Mouse (Mus musculus) MEL (cell line): ENCODE data around the gene Unc5cl. TPM values are rescaled to one million over a fixed set of nuclear protein-coding genes. Genes with fewer than 3 reads are reported as not detected.

Source experiments
- DNase-seq: peaks from one replicate; pipeline ENCODE4 v3.0.0; 2011; ENCODE audit warnings: low read depth, low spot score
- H3K27ac ChIP-seq: 2 replicates; pipeline ENCODE4 v1.5.1; 2012; ENCODE audit warnings: low read depth, mild to moderate bottlenecking, control low read depth, low read length, moderate library complexity; ENCODE audit not compliant: control insufficient read depth
- H3K27me3 ChIP-seq, 2 experiments: fragments of 150-350 bp in 1 of 2; sonication (generic) in 1 of 2; 2 replicates each; pipeline ENCODE4 v1.6.1; 2012; ENCODE audit warnings: low read length in 2 of 2, mild to moderate bottlenecking in 2 of 2, improper control_type of control experiment in 1 of 2, moderate library complexity in 1 of 2; ENCODE audit not compliant: insufficient read depth in 2 of 2, control insufficient read depth in 1 of 2
- H3K36me3 ChIP-seq, 2 experiments: 2 replicates each; pipeline ENCODE4 v1.6.1; 2012 to 2014; ENCODE audit warnings: low read length in 2 of 2, improper control_type of control experiment in 1 of 2, inconsistent platforms in 1 of 2, mild to moderate bottlenecking in 1 of 2; ENCODE audit not compliant: insufficient read depth in 2 of 2, control insufficient read depth in 1 of 2
- H3K4me1 ChIP-seq, 2 experiments: fragments of 150-350 bp in 1 of 2; sonication (generic) in 1 of 2; 2 replicates each; pipeline ENCODE4 v1.6.1; 2012; ENCODE audit warnings: low read length in 2 of 2, improper control_type of control experiment in 1 of 2, mild to moderate bottlenecking in 1 of 2; ENCODE audit not compliant: insufficient read depth in 2 of 2, control insufficient read depth in 1 of 2
- H3K4me3 ChIP-seq, 2 experiments: fragments of 150-350 bp in 1 of 2; sonication (generic) in 1 of 2; 2 replicates each; pipeline ENCODE4 v1.5.1; 2012; ENCODE audit warnings: low read depth in 2 of 2, low read length in 2 of 2, mild to moderate bottlenecking in 2 of 2, moderate library complexity in 2 of 2, control low read depth in 1 of 2, improper control_type of control experiment in 1 of 2; ENCODE audit not compliant: control insufficient read depth in 1 of 2, insufficient read depth in 1 of 2
- H3K79me2 ChIP-seq: 2 replicates; pipeline ENCODE4 v1.6.1; 2012; ENCODE audit warnings: mild to moderate bottlenecking, low read length, moderate library complexity; ENCODE audit not compliant: control insufficient read depth, poor library complexity, insufficient read depth
- H3K9ac ChIP-seq: 2 replicates; pipeline ENCODE4 v1.6.1; 2012; ENCODE audit warnings: low read depth, mild to moderate bottlenecking, control low read depth, low read length, moderate library complexity; ENCODE audit not compliant: control insufficient read depth, poor library complexity, severe bottlenecking
- H3K9me3 ChIP-seq: fragments of 150-350 bp; sonication (generic); replicated peaks from 2 replicates; pipeline ENCODE4 v1.6.1; 2012; ENCODE audit warnings: mild to moderate bottlenecking, low read length, improper control_type of control experiment, moderate library complexity; ENCODE audit not compliant: insufficient read depth
- BHLHE40 ChIP-seq: IDR thresholded peaks from 2 replicates; pipeline ENCODE4 v1.6.1; 2012; ENCODE audit warnings: low read depth, mild to moderate bottlenecking, inconsistent platforms, low read length, improper control_type of control experiment, borderline replicate concordance
- CHD1 ChIP-seq: IDR thresholded peaks from 2 replicates; pipeline ENCODE4 v1.6.1; 2012; ENCODE audit warnings: low read depth, mild to moderate bottlenecking, inconsistent platforms, low read length, improper control_type of control experiment
- CHD2 ChIP-seq: IDR thresholded peaks from 2 replicates; pipeline ENCODE4 v1.6.1; 2011; ENCODE audit warnings: low read length, improper control_type of control experiment
- CTCF ChIP-seq, 3 experiments: IDR thresholded peaks in 2 of 3; conservative IDR thresholded peaks in 1 of 3; 2 replicates each; pipeline ENCODE4 v1.5.1; 2011 to 2012; ENCODE audit warnings: low read length in 3 of 3, low read depth in 2 of 3, mild to moderate bottlenecking in 2 of 3, improper control_type of control experiment in 1 of 3, inconsistent platforms in 1 of 3, mixed read lengths in 1 of 3, moderate library complexity in 1 of 3; ENCODE audit not compliant: control insufficient read depth in 1 of 3, insufficient read depth in 1 of 3, poor library complexity in 1 of 3, severe bottlenecking in 1 of 3
- E2F4 ChIP-seq: IDR thresholded peaks from 2 replicates; pipeline ENCODE4 v1.6.1; 2011; ENCODE audit warnings: low read depth, low read length, improper control_type of control experiment, borderline replicate concordance
- ELF1 ChIP-seq: IDR thresholded peaks from 2 replicates; pipeline ENCODE4 v1.6.1; 2014; ENCODE audit warnings: low read depth, mild to moderate bottlenecking, inconsistent platforms, low read length, improper control_type of control experiment, moderate library complexity
- EP300 ChIP-seq, 2 experiments: IDR thresholded peaks; 2 replicates each; pipeline ENCODE4 v1.6.1; 2011; ENCODE audit warnings: improper control_type of control experiment in 2 of 2, low read length in 2 of 2, low read depth in 1 of 2, mild to moderate bottlenecking in 1 of 2
- GABPA ChIP-seq: IDR thresholded peaks from 2 replicates; pipeline ENCODE4 v1.6.1; 2012; ENCODE audit warnings: low read depth, mild to moderate bottlenecking, inconsistent platforms, low read length, improper control_type of control experiment, moderate library complexity
- GATA1 ChIP-seq: IDR thresholded peaks from 2 replicates; pipeline ENCODE4 v1.6.1; 2011; ENCODE audit warnings: low read depth, low read length, improper control_type of control experiment
- HCFC1 ChIP-seq: IDR thresholded peaks from 2 replicates; pipeline ENCODE4 v1.6.1; 2012; ENCODE audit warnings: low read depth, mild to moderate bottlenecking, inconsistent platforms, low read length, improper control_type of control experiment, moderate library complexity
- KAT2A ChIP-seq: conservative IDR thresholded peaks from 2 replicates; pipeline ENCODE4 v1.6.1; 2012; ENCODE audit warnings: low read depth, low read length, improper control_type of control experiment, inconsistent platforms
- MAFK ChIP-seq: IDR thresholded peaks from 2 replicates; pipeline ENCODE4 v1.6.1; 2011; ENCODE audit warnings: low read depth, mild to moderate bottlenecking, low read length, improper control_type of control experiment, borderline replicate concordance
- MAX ChIP-seq: IDR thresholded peaks from 2 replicates; pipeline ENCODE4 v1.6.1; 2011; ENCODE audit warnings: low read length, improper control_type of control experiment
- MAZ ChIP-seq: IDR thresholded peaks from 2 replicates; pipeline ENCODE4 v1.6.1; 2012; ENCODE audit warnings: low read depth, mild to moderate bottlenecking, inconsistent platforms, low read length, improper control_type of control experiment
- MEF2A ChIP-seq: IDR thresholded peaks from 2 replicates; pipeline ENCODE4 v1.6.1; 2014; ENCODE audit warnings: low read depth, mild to moderate bottlenecking, inconsistent platforms, low read length, improper control_type of control experiment; ENCODE audit not compliant: poor library complexity, insufficient replicate concordance, severe bottlenecking; ENCODE audit errors: extremely low read depth
- MXI1 ChIP-seq: IDR thresholded peaks from 2 replicates; pipeline ENCODE4 v1.6.1; 2011; ENCODE audit warnings: mild to moderate bottlenecking, low read depth, low read length, improper control_type of control experiment
- MYB ChIP-seq: IDR thresholded peaks from 2 replicates; pipeline ENCODE4 v1.6.1; 2011; ENCODE audit warnings: mild to moderate bottlenecking, low read depth, low read length, improper control_type of control experiment
- MYC ChIP-seq: IDR thresholded peaks from 2 replicates; pipeline ENCODE4 v1.6.1; 2011; ENCODE audit warnings: low read depth, mild to moderate bottlenecking, low read length, improper control_type of control experiment, moderate library complexity
- NELFE ChIP-seq: IDR thresholded peaks from 2 replicates; pipeline ENCODE4 v1.6.1; 2011; ENCODE audit warnings: low read depth, low read length, improper control_type of control experiment
- NRF1 ChIP-seq: IDR thresholded peaks from 2 replicates; pipeline ENCODE4 v1.6.1; 2014; ENCODE audit warnings: low read depth, mild to moderate bottlenecking, inconsistent platforms, low read length, improper control_type of control experiment, moderate library complexity; ENCODE audit not compliant: poor library complexity, insufficient read depth, severe bottlenecking
- POLR2A ChIP-seq, 2 experiments: IDR thresholded peaks; 2 replicates each; pipeline ENCODE4 v1.6.1; 2011 to 2012; ENCODE audit warnings: low read length in 2 of 2, mild to moderate bottlenecking in 2 of 2, control low read depth in 1 of 2, improper control_type of control experiment in 1 of 2, low read depth in 1 of 2, moderate library complexity in 1 of 2; ENCODE audit not compliant: control insufficient read depth in 1 of 2, insufficient read depth in 1 of 2, poor library complexity in 1 of 2
- POLR2AphosphoS2 ChIP-seq: IDR thresholded peaks from 2 replicates; pipeline ENCODE4 v1.6.1; 2011; ENCODE audit warnings: low read length, improper control_type of control experiment
- POLR2AphosphoS5 ChIP-seq: IDR thresholded peaks from 2 replicates; pipeline ENCODE4 v1.6.1; 2012; ENCODE audit warnings: low read depth, borderline replicate concordance, mild to moderate bottlenecking, inconsistent platforms, low read length, moderate library complexity, mixed read lengths
- RAD21 ChIP-seq: IDR thresholded peaks from 2 replicates; pipeline ENCODE4 v1.6.1; 2011; ENCODE audit warnings: mild to moderate bottlenecking, low read depth, low read length, improper control_type of control experiment
- RCOR1 ChIP-seq: IDR thresholded peaks from 2 replicates; pipeline ENCODE4 v1.6.1; 2012; ENCODE audit warnings: low read depth, mild to moderate bottlenecking, inconsistent platforms, low read length, improper control_type of control experiment
- SIN3A ChIP-seq: IDR thresholded peaks from 2 replicates; pipeline ENCODE4 v1.6.1; 2012; ENCODE audit warnings: low read length, improper control_type of control experiment, inconsistent platforms
- SMC3 ChIP-seq: IDR thresholded peaks from 2 replicates; pipeline ENCODE4 v1.6.1; 2011; ENCODE audit warnings: low read depth, low read length, improper control_type of control experiment
- TAL1 ChIP-seq: IDR thresholded peaks from 2 replicates; pipeline ENCODE4 v1.6.1; 2012; ENCODE audit warnings: mild to moderate bottlenecking, inconsistent platforms, low read length, moderate library complexity, mixed read lengths
- TBP ChIP-seq: IDR thresholded peaks from 2 replicates; pipeline ENCODE4 v1.8.0; 2011; ENCODE audit warnings: low read depth, low read length, improper control_type of control experiment
- TCF12 ChIP-seq: IDR thresholded peaks from 2 replicates; pipeline ENCODE4 v1.6.1; 2014; ENCODE audit warnings: low read depth, mild to moderate bottlenecking, inconsistent platforms, low read length, improper control_type of control experiment, moderate library complexity
- UBTF ChIP-seq: IDR thresholded peaks from 2 replicates; pipeline ENCODE4 v1.6.1; 2012; ENCODE audit warnings: low read depth, mild to moderate bottlenecking, inconsistent platforms, low read length, improper control_type of control experiment, moderate library complexity, borderline replicate concordance; ENCODE audit not compliant: insufficient read depth
- USF1 ChIP-seq: IDR thresholded peaks from 2 replicates; pipeline ENCODE4 v1.6.1; 2014; ENCODE audit warnings: low read depth, mild to moderate bottlenecking, inconsistent platforms, low read length, improper control_type of control experiment, moderate library complexity
- USF2 ChIP-seq, 2 experiments: IDR thresholded peaks; 2 replicates each; pipeline ENCODE4 v1.6.1; 2011 to 2012; ENCODE audit warnings: improper control_type of control experiment in 2 of 2, low read length in 2 of 2, borderline replicate concordance in 1 of 2, inconsistent platforms in 1 of 2, low read depth in 1 of 2, mild to moderate bottlenecking in 1 of 2; ENCODE audit not compliant: insufficient read depth in 1 of 2
- ZC3H11A ChIP-seq: IDR thresholded peaks from 2 replicates; pipeline ENCODE4 v1.6.1; 2012; ENCODE audit warnings: low read depth, mild to moderate bottlenecking, inconsistent platforms, low read length, improper control_type of control experiment
- ZMIZ1 ChIP-seq: IDR thresholded peaks from 2 replicates; pipeline ENCODE4 v1.6.1; 2012; ENCODE audit warnings: low read depth, mild to moderate bottlenecking, inconsistent platforms, low read length, improper control_type of control experiment, moderate library complexity
- ZNF384 ChIP-seq: IDR thresholded peaks from 2 replicates; pipeline ENCODE4 v1.6.1; 2012; ENCODE audit warnings: low read depth, mild to moderate bottlenecking, inconsistent platforms, low read length, improper control_type of control experiment
- polyA plus RNA-seq, 2 experiments: library from polyadenylated mRNA; stranded (reverse) in 1 of 2; unstranded in 1 of 2; fragments of >175 nt in 1 of 2; fragments of >200 nt in 1 of 2; gene quantifications; 2 replicates each; pipeline versions ENCODE4 v1.2.1 to v1.2.4; 2012; ENCODE audit warnings: low replicate concordance in 2 of 2, low read depth in 1 of 2; ENCODE audit not compliant: insufficient read length in 2 of 2, insufficient read depth in 1 of 2, missing spikeins in 1 of 2
- total RNA-seq: library from RNA; depleted of rRNA; stranded (reverse); fragments of 300-350 nt; gene quantifications from 2 replicates; pipeline ENCODE4 v1.2.3, GENCODE M21; 2012

Gene Unc5cl
- total and polyA plus RNA-seq, 3 experiments, result 4.7 to 7.7 TPM; not detected in 1

GRCm38 (mm10) chr17:48450666-48451352, 3.9 kb upstream of the Unc5cl start:
- DNase-seq, result peak; percentile 76
- Histone ChIP-seq H3K36me3 (peaks cover 0 to 18% of the 10 kb centered on the region in 2 experiments; a peak in 2 of 4 replicates), H3K27ac (peak overlapping the region; percentile 90), H3K4me3 (peak overlapping the region; percentile 69 to 71), H3K79me2 (no peaks in the 10 kb centered on the region; the same call in none of the 2 replicates), H3K4me1 (peaks cover 2 to 35% of the 10 kb centered on the region in 2 experiments; a peak in 3 of 4 replicates), H3K9ac (peak overlapping the region; percentile 67), H3K9me3 (no peaks in the 10 kb centered on the region), H3K27me3 (no peaks in the 10 kb centered on the region)
- no peak; the same call in 1 of the 2 replicates for TF ChIP-seq POLR2AphosphoS2
- no peak for TF ChIP-seq NRF1
- TF ChIP-seq ZNF384, result peak; percentile 84
- peak; percentile 77 for TF ChIP-seq MYB
- TF ChIP-seq USF1, result no peak; the same call in 1 of the 2 replicates
- no peak for TF ChIP-seq CHD1
- TF ChIP-seq ZMIZ1, result no peak
- TF ChIP-seq MAZ, result no peak
- TF ChIP-seq USF2 (IDR thresholded peaks at IDR 0.05; ENCODE audit: borderline replicate concordance in 1 of 2, insufficient read depth in 1 of 2, low read depth in 1 of 2, low read length in 2 of 2), result no peak
- TF ChIP-seq RCOR1, result no peak; the same call in 1 of the 2 replicates
- no peak for TF ChIP-seq MAFK
- no peak; the same call in none of the 2 replicates for TF ChIP-seq HCFC1
- TF ChIP-seq MYC, result peak; percentile 60; the same call in 1 of the 2 replicates
- TF ChIP-seq UBTF, result no peak
- TF ChIP-seq MAX, result 0 out of 2 replicates have a peak, but pooled peaks have one; percentile 38
- TF ChIP-seq BHLHE40, result no peak
- TF ChIP-seq MEF2A, result no peak
- TF ChIP-seq RAD21, result no peak
- no peak for TF ChIP-seq ELF1
- peak; percentile 86 for TF ChIP-seq TAL1
- TF ChIP-seq POLR2A (IDR thresholded peaks at IDR 0.05; ENCODE audit: control insufficient read depth in 1 of 2, insufficient read depth in 1 of 2, low read depth in 1 of 2, low read length in 2 of 2, poor library complexity in 1 of 2), result peak in 1 of 2 experiments; percentile 43; a peak in 1 of 4 replicates
- TF ChIP-seq TBP, result no peak
- TF ChIP-seq TCF12, result peak; percentile 83
- TF ChIP-seq POLR2AphosphoS5, result no peak
- TF ChIP-seq CTCF (IDR thresholded peaks at IDR 0.05 in 2 of 3, conservative IDR thresholded peaks at IDR 0.05 in 1 of 3; ENCODE audit: control insufficient read depth in 1 of 3, insufficient read depth in 1 of 3, low read depth in 2 of 3, low read length in 3 of 3, poor library complexity in 1 of 3, severe bottlenecking in 1 of 3), result no peak
- TF ChIP-seq E2F4, result no peak
- TF ChIP-seq MXI1, result peak; percentile 65; the same call in 1 of the 2 replicates
- peak; percentile 79 for TF ChIP-seq GATA1
- no peak for TF ChIP-seq KAT2A
- no peak for TF ChIP-seq SMC3
- no peak for TF ChIP-seq CHD2
- no peak for TF ChIP-seq ZC3H11A
- TF ChIP-seq NELFE, result no peak; the same call in 1 of the 2 replicates
- TF ChIP-seq SIN3A, result peak; percentile 61
- no peak for TF ChIP-seq GABPA
- TF ChIP-seq EP300 (IDR thresholded peaks at IDR 0.05; ENCODE audit: low read depth in 1 of 2, low read length in 2 of 2), result peak; percentile 81 to 95
